Mouse (Mus musculus): ENCODE measurements around the gene Olfr1018. TPM values are rescaled to one million over a fixed set of nuclear protein-coding genes. Genes with fewer than 3 reads are reported as not detected.

Olfr1018 gene
- polyA plus RNA-seq, 1 experiment from 2014 or later, result not detected

Other genes with a start within 250 kb of the Olfr1018 start
- not detected in 2 replicates for gene Olfr996, start 239.3 kb upstream of the Olfr1018 start, polyA plus RNA-seq (2015; fragmentation: Nextera tagmentation; extraction: Ambion mirVana)
- gene Olfr998, start 229.5 kb upstream of the Olfr1018 start, polyA plus RNA-seq (2015; fragmentation: Nextera tagmentation; extraction: Ambion mirVana), result not detected in 2 replicates
- gene Olfr1000, start 206.6 kb upstream of the Olfr1018 start, polyA plus RNA-seq (2015; fragmentation: Nextera tagmentation; extraction: Ambion mirVana), result not detected in 2 replicates
- not detected in 2 replicates for gene Olfr1002, start 167.8 kb upstream of the Olfr1018 start, polyA plus RNA-seq (2015; fragmentation: Nextera tagmentation; extraction: Ambion mirVana)
- not detected in 2 replicates for gene Olfr154, start 154.0 kb upstream of the Olfr1018 start, polyA plus RNA-seq (2015; fragmentation: Nextera tagmentation; extraction: Ambion mirVana)
- not detected in 2 replicates for gene Olfr1006, start 139.7 kb upstream of the Olfr1018 start, polyA plus RNA-seq (2015; fragmentation: Nextera tagmentation; extraction: Ambion mirVana)
- not detected in 2 replicates for gene Olfr1008, start 129.0 kb upstream of the Olfr1018 start, polyA plus RNA-seq (2015; fragmentation: Nextera tagmentation; extraction: Ambion mirVana)
- gene Olfr1009, start 103.1 kb upstream of the Olfr1018 start, polyA plus RNA-seq (2015; fragmentation: Nextera tagmentation; extraction: Ambion mirVana), result not detected in 2 replicates
- gene Olfr1012, start 55.7 kb upstream of the Olfr1018 start, polyA plus RNA-seq (2015; fragmentation: Nextera tagmentation; extraction: Ambion mirVana), result not detected in 2 replicates
- not detected in 2 replicates for gene Olfr1013, start 51.4 kb upstream of the Olfr1018 start, polyA plus RNA-seq (2015; fragmentation: Nextera tagmentation; extraction: Ambion mirVana)
- not detected in 2 replicates for gene Olfr1014, start 45.8 kb upstream of the Olfr1018 start, polyA plus RNA-seq (2015; fragmentation: Nextera tagmentation; extraction: Ambion mirVana)
- gene Olfr1015, start 36.5 kb upstream of the Olfr1018 start, polyA plus RNA-seq (2015; fragmentation: Nextera tagmentation; extraction: Ambion mirVana), result not detected in 2 replicates
- not detected in 2 replicates for gene Olfr1016, start 15.9 kb upstream of the Olfr1018 start, polyA plus RNA-seq (2015; fragmentation: Nextera tagmentation; extraction: Ambion mirVana)
- not detected in 2 replicates for gene Olfr1019, start 27.0 kb downstream of the Olfr1018 start, polyA plus RNA-seq (2015; fragmentation: Nextera tagmentation; extraction: Ambion mirVana)
- not detected in 2 replicates for gene Olfr1020, start 28.6 kb downstream of the Olfr1018 start, polyA plus RNA-seq (2015; fragmentation: Nextera tagmentation; extraction: Ambion mirVana)
- gene Olfr1022, start 50.1 kb downstream of the Olfr1018 start, polyA plus RNA-seq (2015; fragmentation: Nextera tagmentation; extraction: Ambion mirVana), result not detected in 2 replicates
- gene Olfr1023, start 67.2 kb downstream of the Olfr1018 start, polyA plus RNA-seq (2015; fragmentation: Nextera tagmentation; extraction: Ambion mirVana), result not detected in 2 replicates
- gene Olfr1024, start 86.6 kb downstream of the Olfr1018 start, polyA plus RNA-seq (2015; fragmentation: Nextera tagmentation; extraction: Ambion mirVana), result not detected in 2 replicates
- gene Olfr1025-ps1, start 96.7 kb downstream of the Olfr1018 start, polyA plus RNA-seq (2015; fragmentation: Nextera tagmentation; extraction: Ambion mirVana), result not detected in 2 replicates
- not detected in 2 replicates for gene Olfr1026, start 103.1 kb downstream of the Olfr1018 start, polyA plus RNA-seq (2015; fragmentation: Nextera tagmentation; extraction: Ambion mirVana)
- gene Olfr1028, start 132.0 kb downstream of the Olfr1018 start, polyA plus RNA-seq (2015; fragmentation: Nextera tagmentation; extraction: Ambion mirVana), result not detected in 2 replicates
- gene Olfr1029, start 155.4 kb downstream of the Olfr1018 start, polyA plus RNA-seq (2015; fragmentation: Nextera tagmentation; extraction: Ambion mirVana), result not detected in 2 replicates
- not detected in 2 replicates for gene Olfr1030, start 160.8 kb downstream of the Olfr1018 start, polyA plus RNA-seq (2015; fragmentation: Nextera tagmentation; extraction: Ambion mirVana)
- gene Olfr1031, start 171.8 kb downstream of the Olfr1018 start, polyA plus RNA-seq (2015; fragmentation: Nextera tagmentation; extraction: Ambion mirVana), result not detected in 2 replicates
- gene Olfr1032, start 187.1 kb downstream of the Olfr1018 start, polyA plus RNA-seq (2015; fragmentation: Nextera tagmentation; extraction: Ambion mirVana), result not detected in 2 replicates
- gene Olfr1033, start 202.2 kb downstream of the Olfr1018 start, polyA plus RNA-seq (2015; fragmentation: Nextera tagmentation; extraction: Ambion mirVana), result not detected in 2 replicates
- gene Olfr1034, start 227.4 kb downstream of the Olfr1018 start, polyA plus RNA-seq (2015; fragmentation: Nextera tagmentation; extraction: Ambion mirVana), result not detected in 2 replicates

Data from forebrain, embryonic 16.5 days (tissue).